Mouse (Mus musculus): Measurements from ENCODE around the gene Scyl3.

Gene Scyl3

GRCm38 (mm10) chr1:163928846-163929245, at the start of gene Scyl3:
Gene Scyl3, plus strand, starts transcription at chr1:163929100.
- DNase-seq, result no peak

GRCm38 (mm10) chr1:163889629-163890028, 39.3 kb upstream of the Scyl3 start:
- no peak for DNase-seq

GRCm38 (mm10) chr1:163893294-163893693, 35.6 kb upstream of the Scyl3 start:
- DNase-seq, result no peak

GRCm38 (mm10) chr1:163893774-163894527, 34.9 kb upstream of the Scyl3 start:
- no peak for DNase-seq

GRCm38 (mm10) chr1:163898291-163898764, 30.6 kb upstream of the Scyl3 start:
- DNase-seq, result no peak

GRCm38 (mm10) chr1:163899575-163899974, 29.3 kb upstream of the Scyl3 start:
- DNase-seq, result no peak

- DNase-seq, result no peak
Observed at GRCm38 (mm10) chr1:163900168-163900567, 28.7 kb upstream of the Scyl3 start.

- no peak for DNase-seq
Observed at GRCm38 (mm10) chr1:163903411-163903810, 25.5 kb upstream of the Scyl3 start.

GRCm38 (mm10) chr1:163907007-163907811, 21.7 kb upstream of the Scyl3 start:
- DNase-seq, result no peak

GRCm38 (mm10) chr1:163908389-163908788, 20.5 kb upstream of the Scyl3 start:
- DNase-seq, result no peak

- no peak for DNase-seq
Observed at GRCm38 (mm10) chr1:163910343-163910742, 18.6 kb upstream of the Scyl3 start.

- DNase-seq, result no peak
Observed at GRCm38 (mm10) chr1:163910785-163911184, 18.1 kb upstream of the Scyl3 start.

GRCm38 (mm10) chr1:163911981-163912380, 16.9 kb upstream of the Scyl3 start:
- DNase-seq, result no peak

- no peak for DNase-seq
Observed at GRCm38 (mm10) chr1:163917349-163918160, 11.3 kb upstream of the Scyl3 start.

- DNase-seq, result peak; percentile 46
Observed at GRCm38 (mm10) chr1:163924093-163924492, 4.8 kb upstream of the Scyl3 start.

GRCm38 (mm10) chr1:163929636-163930457, 947 bp downstream of the Scyl3 start:
- DNase-seq, result peak; percentile 89

GRCm38 (mm10) chr1:163930458-163930794, 1.5 kb downstream of the Scyl3 start:
- DNase-seq, result no peak

GRCm38 (mm10) chr1:163931801-163932200, 2.9 kb downstream of the Scyl3 start:
- no peak for DNase-seq

- DNase-seq, result no peak
Observed at GRCm38 (mm10) chr1:163934591-163934990, 5.7 kb downstream of the Scyl3 start.

- DNase-seq, result no peak
Observed at GRCm38 (mm10) chr1:163942056-163942455, 13.2 kb downstream of the Scyl3 start.

GRCm38 (mm10) chr1:163953396-163953795, 24.5 kb downstream of the Scyl3 start:
- no peak for DNase-seq

- DNase-seq, result no peak
Observed at GRCm38 (mm10) chr1:163958036-163958435, 29.1 kb downstream of the Scyl3 start.
